ENCODE assay signal across 8 mouse cellular contexts in genomic region chr5:32132971-32133501, GRCm38 (mm10). TPM values are rescaled to one million over a fixed set of nuclear protein-coding genes. Genes with fewer than 3 reads are reported as not detected.
DNase-seq lines count a peak whose midpoint lies in the region; ATAC-seq and TF ChIP-seq lines count a peak whose summit lies in the region.

No protein-coding gene starts in this region.

- under 1% methylated on average over 48 of the region's 48 CpGs for WGBS in lung, adult 2 months
- WGBS in neural tube, embryonic 15.5 days: under 1% methylated on average over 46 of the region's 48 CpGs

- H3K4me1 ChIP-seq in ES-E14 (ENCODE audit: control insufficient read depth in 2 of 2, insufficient read depth in 2 of 2, low read length in 2 of 2, poor library complexity in 1 of 2): no peaks in the 10 kb centered on the region
- H3K4me1 ChIP-seq in lung, adult 2 months (ENCODE audit: control insufficient read depth, insufficient read depth, low read length): peaks cover 7% of the 10 kb centered on the region
- peaks cover 39% of the 10 kb centered on the region for H3K4me1 ChIP-seq in neural tube, embryonic 15.5 days

- peak overlapping the region; percentile 35; the same call in 1 of the 2 replicates for H3K9ac ChIP-seq in ES-E14 (ENCODE audit: insufficient read depth, low read depth, low read length, poor library complexity, severe bottlenecking)
- peak overlapping the region; percentile 59 for H3K9ac ChIP-seq in neural tube, embryonic 15.5 days (replicated peaks)

- H3K4me2 ChIP-seq in neural tube, embryonic 15.5 days: peak overlapping the region; percentile 98

- no peak overlapping the region for H3K27ac ChIP-seq in ES-E14 (ENCODE audit: insufficient read depth, low read depth, low read length, poor library complexity, severe bottlenecking)
- H3K27ac ChIP-seq in neural tube, embryonic 15.5 days (replicated peaks): peak overlapping the region; percentile 71

- peaks cover 59% of the 10 kb centered on the region for H3K27me3 ChIP-seq in neural tube, embryonic 15.5 days (replicated peaks)

- ATAC-seq in neural tube, embryonic 15.5 days (ENCODE audit: low FRiP score): peak; percentile 29; the same call in 1 of the 2 replicates

- in situ Hi-C loops in ES-E14 (cut with MboI; ENCODE audit: low sequenced_read_pairs in 2 of 2, unreplicated experiment in 2 of 2): loop anchor here in 1 of 2 experiments (10.0 kb wide), 1 partner anchor 528 kb away; no protein-coding TSS in a partner anchor

- peak overlapping the region; percentile 62 for H3K4me3 ChIP-seq in ES-E14 (ENCODE audit: insufficient read depth in 1 of 2, low read depth in 1 of 2, low read length in 2 of 2, poor library complexity in 1 of 2, severe bottlenecking in 1 of 2)
- peak overlapping the region; percentile 67 for H3K4me3 ChIP-seq in lung, adult 2 months (replicated peaks; ENCODE audit: extremely low read depth, low read depth, low read length)
- peak overlapping the region; percentile 62 for H3K4me3 ChIP-seq in neural tube, embryonic 15.5 days (replicated peaks)

- peak; percentile 15; the same call in 1 of the 2 replicates for TF ChIP-seq POLR2A in lung, adult 2 months (IDR thresholded peaks at IDR 0.05; ENCODE audit: borderline replicate concordance, extremely low read depth, low read depth, low read length)

- intact Hi-C loops in heart, postnatal 36 days (cut with DNase I): no loop called here

- DNase-seq in ES-E14 (ENCODE audit: low read depth, low spot score): no peak
- DNase-seq in cerebellum, adult 18-20 months: peak; percentile 66 to 80
- DNase-seq in forelimb bud, embryonic 11.5 days (ENCODE audit: low read depth, low spot score): peak; percentile 56
- DNase-seq in heart, postnatal 36 days: peak; percentile 67 to 75
- DNase-seq in layer of hippocampus, adult 8-10 months (ENCODE audit: low spot score in 2 of 2): peak; percentile 42 to 45
- DNase-seq in lung, adult 2 months: peak; percentile 67
- peak; percentile 53 for DNase-seq in thymus, postnatal 4 days

- TF ChIP-seq CTCF in lung, adult 2 months (IDR thresholded peaks at IDR 0.05; ENCODE audit: insufficient read depth, low read length): no peak

- H3K9me3 ChIP-seq in ES-E14 (ENCODE audit: control insufficient read depth, insufficient read depth, low read depth, low read length): no peaks in the 10 kb centered on the region
- H3K9me3 ChIP-seq in neural tube, embryonic 15.5 days (replicated peaks): no peaks in the 10 kb centered on the region

- no peaks in the 10 kb centered on the region for H3K36me3 ChIP-seq in ES-E14 (ENCODE audit: control insufficient read depth, insufficient read depth, low read length, poor library complexity, severe bottlenecking)
- H3K36me3 ChIP-seq in neural tube, embryonic 15.5 days: no peaks in the 10 kb centered on the region

TF ChIP-seq in ES-E14, 5 proteins besides CTCF, POLR2A, EP300 and RAD21:
- no peak for TF ChIP-seq ZC3H11A (IDR thresholded peaks at IDR 0.05; ENCODE audit: borderline replicate concordance, low read depth, low read length)
- TF ChIP-seq ZNF384 (IDR thresholded peaks at IDR 0.05; ENCODE audit: low read depth, low read length): no peak
- no peak for TF ChIP-seq CHD2 (IDR thresholded peaks at IDR 0.05; ENCODE audit: low read depth, low read length)

RNA-seq across cellular contexts. Expression of gene Fosl2, which starts 2.6 kb away (rescaled TPM):
- total RNA-seq in ES-E14 (2012; rRNA removed): 8.9 and 15.0 TPM in 2 replicates
- total RNA-seq in heart, postnatal 36 days (2021): 10 to 100 TPM; 28.4 to 35.1 TPM
- total RNA-seq in layer of hippocampus, adult 8-10 months (2022): 10 to 100 TPM; 42.6 to 75.6 (median 59.2) TPM
- 22.6 and 25.2 TPM in 2 replicates for polyA plus RNA-seq in lung, adult 2 months (2012; rRNA removed)
- polyA plus RNA-seq in neural tube, embryonic 15.5 days (2015; fragmentation: Nextera tagmentation; extraction: Ambion mirVana): 0.72 and 1.7 TPM in 2 replicates
